Mouse (Mus musculus): ENCODE measurements around the gene Nlrc3. TPM values are rescaled to one million over a fixed set of nuclear protein-coding genes. Genes with fewer than 3 reads are reported as not detected.
A peak's percentile ranks its signal among the peaks of the same experiment; 100 is the strongest.
"Not testable (repeated sequence)": the region's sequence is repeated elsewhere in the genome, so short reads cannot be mapped to it uniquely, and the experiment has no call there.

Gene Nlrc3
- total RNA-seq (2021): 1 to 10 TPM; 1.3 to 3.5 TPM
- long read RNA-seq, experiment 1, partial matches to known transcripts: 2 of 2 reads
- long read RNA-seq, experiment 1, other reads (novel, unspliced or antisense): 0 of 2 reads
- long read RNA-seq, experiment 2, partial matches to known transcripts: 2 of 2 reads
- long read RNA-seq, experiment 2, other reads (novel, unspliced or antisense): 0 of 2 reads

DNA sequence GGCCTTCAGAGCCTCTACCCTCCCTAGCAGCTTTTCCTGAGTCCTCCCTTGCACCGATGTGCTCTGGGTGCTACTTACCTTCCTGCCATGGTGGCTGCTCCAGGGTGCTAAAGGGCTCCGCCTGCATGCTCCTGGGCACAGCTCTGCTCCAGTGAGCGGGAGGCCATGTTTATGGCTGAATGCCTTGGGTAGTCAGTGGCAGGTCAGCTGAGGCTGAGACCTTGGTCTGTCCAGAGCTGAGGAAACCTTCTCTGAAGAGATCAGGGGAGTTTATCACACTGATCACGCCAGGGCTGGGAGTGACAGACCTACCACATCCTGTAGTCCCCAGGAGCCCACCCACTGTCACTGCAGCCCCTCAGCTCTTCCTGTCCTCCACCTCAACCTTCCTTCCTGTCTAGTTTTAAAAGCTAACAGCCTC, at the start of gene Nlrc3:
TSS of gene Nlrc3 (minus strand) at position 382 of the 421 bp plus-strand sequence.
- DNase-seq: no peak
- intact Hi-C loops (cut with DNase I): no loop called here

DNA sequence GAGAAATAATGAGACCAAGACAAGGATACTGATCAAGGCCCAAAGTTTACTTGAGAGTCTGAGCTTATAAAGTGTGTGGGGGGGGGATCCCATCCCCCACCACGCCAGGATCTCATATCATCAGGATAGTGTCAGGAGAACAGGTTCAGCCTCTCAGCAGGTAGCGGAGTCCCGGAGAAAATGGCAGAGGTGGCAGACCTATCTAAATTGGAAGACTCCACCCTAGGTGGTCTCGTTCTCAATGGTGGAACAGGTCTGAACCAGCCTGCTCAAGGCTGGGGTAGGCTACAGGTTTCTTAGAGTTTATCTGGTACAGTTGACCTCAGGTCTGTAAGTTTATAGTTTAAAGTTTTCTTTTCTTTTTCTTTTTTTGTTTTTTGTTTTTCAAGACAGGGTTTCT, 46.3 kb upstream of the Nlrc3 start:
- DNase-seq: no peak
- intact Hi-C loops (cut with DNase I): no loop called here

DNA sequence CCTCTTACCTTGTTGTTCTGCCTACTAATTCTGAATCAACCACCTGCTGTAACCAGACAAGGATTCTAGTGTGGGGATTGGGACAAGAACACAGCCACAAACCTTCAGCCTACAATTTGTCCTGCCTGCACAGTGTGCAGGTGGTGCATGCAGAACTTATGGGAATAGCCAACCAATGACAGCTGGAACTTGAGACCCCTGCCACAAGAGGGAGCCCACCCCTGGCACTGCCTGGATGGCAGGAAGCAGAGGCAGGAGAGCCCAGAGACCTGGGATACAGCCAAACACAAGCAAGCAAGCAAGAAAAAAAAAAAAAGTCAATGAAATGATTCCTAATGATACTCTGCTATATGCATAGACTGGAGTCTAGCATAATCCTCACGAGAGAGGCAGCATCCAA, 44.8 kb upstream of the Nlrc3 start:
- intact Hi-C loops (cut with DNase I): no loop called here

DNA sequence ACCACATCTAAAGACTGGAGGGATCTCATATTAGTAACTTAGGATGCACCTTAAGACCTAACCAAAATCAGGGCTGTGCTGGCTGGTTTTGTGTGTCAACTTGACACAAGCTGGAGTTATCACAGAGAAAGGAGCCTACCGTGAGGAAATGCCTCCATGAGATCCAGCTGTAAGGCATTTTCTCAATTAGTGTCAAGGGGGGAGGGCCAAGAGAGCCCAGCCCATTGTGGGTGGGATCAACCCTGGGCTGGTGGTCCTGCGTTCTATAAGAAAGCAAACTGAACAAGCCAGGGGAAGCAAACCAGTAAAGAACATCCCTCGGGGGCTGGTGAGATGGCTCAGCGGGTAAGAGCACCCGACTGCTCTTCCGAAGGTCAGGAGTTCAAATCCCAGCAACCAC, 41.0 kb upstream of the Nlrc3 start:
- DNase-seq; intact Hi-C loops (cut with DNase I): not testable (repeated sequence)

More for the DNA sequence above, 44.8 kb upstream of the Nlrc3 start:
- DNase-seq: no peak

DNA sequence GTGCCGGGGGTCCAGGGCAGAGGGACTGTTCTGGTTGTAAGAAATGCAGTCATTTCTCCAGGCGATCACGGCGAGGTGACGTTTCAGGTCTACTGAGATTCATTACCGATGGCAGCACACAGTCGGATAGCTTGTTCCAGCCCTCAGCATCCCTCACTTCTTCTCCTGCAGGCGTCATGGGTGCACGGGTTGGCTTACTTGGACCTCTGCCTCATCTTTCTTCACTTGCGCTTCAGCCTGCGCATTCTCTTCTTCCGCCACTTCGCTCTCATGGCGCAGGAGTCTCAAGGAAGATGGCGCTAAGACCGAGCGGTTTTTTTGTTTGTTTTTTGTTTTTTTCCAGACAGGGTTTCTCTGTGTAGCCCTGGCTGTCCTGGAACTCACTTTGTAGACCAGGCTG, 40.4 kb upstream of the Nlrc3 start:
- DNase-seq; intact Hi-C loops (cut with DNase I): not testable (repeated sequence)

DNA sequence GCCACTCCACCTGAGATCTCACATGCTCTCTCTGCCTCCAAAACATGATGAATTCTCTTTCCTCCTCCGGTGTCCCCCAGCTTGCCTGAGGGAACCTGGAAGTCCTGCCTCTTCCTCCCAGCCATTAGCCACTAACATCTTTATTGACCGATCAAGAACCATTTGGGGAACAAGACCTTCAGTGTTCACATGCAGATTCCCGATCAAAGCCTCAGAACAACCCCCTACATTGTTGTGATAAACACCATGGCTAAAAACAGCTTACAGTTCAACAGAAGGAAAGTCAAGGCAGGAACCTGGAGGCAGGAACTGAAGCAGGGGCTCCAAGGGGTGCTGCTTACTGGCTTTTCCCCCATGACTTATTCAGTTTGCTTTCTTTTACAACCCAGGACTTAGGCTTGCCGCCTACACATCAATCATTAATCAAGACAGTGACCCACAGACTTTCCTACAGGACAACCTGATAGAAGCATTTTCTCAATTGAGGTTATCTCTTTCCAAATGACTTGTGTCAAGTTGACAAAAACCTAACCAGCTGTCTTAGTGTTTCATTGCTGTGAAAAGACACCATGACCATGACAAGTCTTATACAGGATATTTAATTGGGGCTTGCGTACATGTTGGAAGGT, 37.7 kb upstream of the Nlrc3 start:
- no peak for DNase-seq
- intact Hi-C loops (cut with DNase I): no loop called here

DNA sequence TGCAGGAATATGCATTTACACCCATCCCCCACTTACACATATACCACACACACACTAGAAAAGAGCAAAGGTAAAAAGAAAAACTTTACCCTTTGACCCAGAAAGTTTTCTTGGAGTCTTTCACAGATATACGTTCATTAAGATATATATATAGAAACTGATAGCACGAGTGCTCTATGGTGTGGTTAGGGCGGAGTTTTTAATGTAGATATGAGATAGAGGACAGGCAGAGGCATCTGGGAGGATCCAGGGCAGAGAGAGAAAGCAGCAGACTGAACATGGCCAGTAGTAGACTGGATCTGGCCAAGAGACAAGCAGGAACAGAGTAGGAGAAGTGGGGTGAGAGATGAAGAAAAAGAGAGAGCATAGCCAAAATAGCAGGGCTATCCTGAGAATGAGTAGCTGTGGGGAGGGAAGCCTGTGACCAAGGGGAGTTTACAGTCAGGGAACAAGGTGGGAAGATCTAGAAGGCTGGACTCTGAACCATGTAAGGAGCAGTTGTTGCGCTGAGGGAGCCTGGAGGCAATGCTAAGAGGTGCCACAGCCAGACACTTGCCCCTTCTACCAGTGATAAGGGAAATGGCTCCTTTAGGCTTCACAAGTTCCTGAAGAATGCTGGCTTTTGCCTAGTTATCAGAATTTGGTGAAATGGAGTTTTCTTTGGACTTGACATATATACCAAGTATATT, 36.6 kb upstream of the Nlrc3 start:
- no peak for DNase-seq
- intact Hi-C loops (cut with DNase I): no loop called here

DNA sequence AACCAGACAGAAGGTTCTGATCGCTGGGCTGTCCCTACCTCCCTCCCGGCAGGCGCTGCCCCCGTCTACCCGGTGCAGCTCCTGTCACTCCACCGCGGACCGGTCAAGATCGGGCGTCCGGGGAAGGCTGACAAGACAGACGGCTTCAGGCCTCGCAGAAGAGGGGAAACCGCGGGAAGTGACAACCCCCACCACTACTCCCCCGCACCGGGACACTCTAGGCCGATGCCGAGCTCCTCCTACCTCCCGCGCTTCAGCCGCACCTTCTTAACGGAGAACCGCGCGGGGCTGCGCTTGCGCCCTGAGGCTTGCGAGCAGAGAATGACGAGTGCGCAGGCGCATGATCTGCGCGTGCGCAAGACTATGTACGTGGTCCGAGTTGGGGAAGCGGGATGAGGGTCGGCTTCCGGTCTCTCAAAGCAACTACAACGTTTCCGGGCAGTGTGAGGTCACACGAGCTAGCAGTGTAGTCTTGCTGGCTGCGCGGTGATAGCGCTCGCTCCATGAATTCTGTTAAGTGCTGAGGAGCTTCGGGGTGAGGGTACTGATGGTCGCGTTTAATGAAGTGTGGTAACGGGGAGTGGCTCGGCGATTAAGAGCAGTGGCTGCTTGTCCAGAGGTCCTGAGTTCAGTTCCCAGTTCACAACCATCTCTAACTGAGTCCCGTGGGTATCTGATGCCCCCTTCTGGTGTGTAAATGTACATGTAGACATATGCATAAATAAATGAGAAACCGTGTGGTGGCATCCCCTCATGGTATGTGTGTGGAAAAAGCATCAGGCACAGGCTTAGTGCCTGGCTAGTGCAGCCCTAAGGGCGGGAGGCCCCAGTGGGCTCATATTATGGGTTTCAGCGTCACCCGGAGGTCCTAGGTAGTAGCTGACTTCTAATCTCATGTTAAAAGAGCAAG, 27.3 kb upstream of the Nlrc3 start, which contains the start of gene Slx4:
TSS of gene Slx4 (minus strand) at position 282 of the 910 bp plus-strand sequence.
- peak; percentile 90 to 92 for DNase-seq
- intact Hi-C loops (cut with DNase I): loop anchor here (5.0 kb wide), 1 partner anchor 156 kb away; the partner anchor contains the start of gene Zfp174

DNA sequence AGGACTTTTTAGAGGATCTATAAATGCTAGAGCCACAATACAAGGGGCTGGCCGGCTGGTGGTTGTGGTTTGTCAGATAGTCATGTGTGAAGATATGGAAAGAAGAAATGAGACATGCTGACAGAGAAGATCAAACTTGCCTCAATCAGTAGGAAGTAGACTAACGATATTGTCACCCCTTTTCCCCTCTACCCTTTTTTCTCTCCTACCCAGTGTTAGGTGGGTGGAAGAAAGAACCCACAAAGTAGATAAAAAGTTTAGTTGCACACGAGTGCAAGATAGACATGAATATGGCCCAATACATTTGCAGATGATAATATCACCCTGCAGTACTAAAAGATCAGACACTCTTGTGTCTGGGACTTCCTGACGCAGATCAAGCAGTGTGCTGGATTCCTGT, 12.0 kb upstream of the Nlrc3 start:
- DNase-seq: no peak
- intact Hi-C loops (cut with DNase I): no loop called here

DNA sequence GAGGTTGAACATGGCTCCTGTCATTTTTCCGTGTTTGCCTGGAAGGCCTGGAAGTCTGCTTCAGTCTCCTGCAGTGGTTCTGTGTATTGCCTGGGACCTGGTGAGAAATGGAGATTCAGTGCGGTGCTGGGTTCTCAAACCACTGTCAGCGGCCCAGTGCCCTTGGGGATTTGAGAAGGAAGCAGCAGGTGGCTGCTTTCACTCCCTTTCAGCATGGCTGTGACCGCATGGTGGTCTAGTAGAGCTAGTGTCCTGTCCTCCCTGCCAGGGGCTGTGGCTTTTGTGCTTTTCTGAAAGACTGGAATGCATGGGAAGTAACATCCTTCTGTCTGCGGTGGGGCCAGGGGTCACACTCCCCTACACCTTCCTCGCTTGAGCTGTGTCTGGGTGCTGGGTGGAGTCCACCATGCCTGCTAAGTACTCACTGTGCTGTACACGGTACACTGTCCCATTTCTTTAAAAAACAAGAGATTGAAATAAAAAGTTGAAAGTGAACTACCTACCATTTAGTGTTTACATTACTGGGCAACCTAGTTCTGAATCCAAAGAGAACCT, 6.8 kb upstream of the Nlrc3 start:
- intact Hi-C loops (cut with DNase I): no loop called here
- DNase-seq: no peak

DNA sequence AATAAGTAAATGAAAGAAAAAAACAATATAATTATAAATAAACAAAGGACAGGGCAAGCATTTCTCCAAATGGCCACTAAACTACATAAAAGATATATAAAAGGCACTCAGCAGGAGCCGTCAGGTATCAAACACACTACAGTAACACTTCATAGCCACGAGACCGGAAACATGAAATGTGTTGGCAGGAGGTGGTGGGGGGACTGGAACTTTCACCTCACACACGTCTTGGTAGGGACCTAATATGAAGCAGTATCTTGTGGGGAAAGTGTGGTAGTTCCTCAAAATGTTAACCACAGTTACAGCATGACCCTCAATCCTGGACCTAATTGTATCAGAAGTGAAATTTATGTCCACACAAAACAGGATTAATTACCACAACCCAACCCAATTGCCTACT, 5.7 kb upstream of the Nlrc3 start:
- intact Hi-C loops (cut with DNase I): no loop called here
- no peak for DNase-seq

DNA sequence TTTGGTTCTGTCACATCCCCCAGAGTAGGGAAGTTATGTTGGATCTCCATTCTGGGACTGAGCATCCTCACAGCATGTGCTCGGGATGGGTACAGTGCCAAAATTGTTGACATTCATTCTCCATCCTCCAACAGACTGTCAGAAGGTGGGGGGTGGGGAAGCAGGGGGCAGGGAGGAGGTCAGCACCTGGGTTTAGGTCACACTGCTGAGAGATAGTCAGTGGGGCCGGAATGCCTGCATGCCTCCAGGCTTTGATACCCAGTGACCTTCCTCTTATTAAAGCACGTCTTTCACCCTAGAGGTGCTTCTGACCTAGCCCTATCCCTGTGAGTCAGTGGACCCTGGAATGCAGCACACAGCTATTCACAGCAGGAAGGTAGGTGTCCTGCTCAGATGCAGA, 280 bp upstream of the Nlrc3 start:
- intact Hi-C loops (cut with DNase I): no loop called here
- DNase-seq: no peak

DNA sequence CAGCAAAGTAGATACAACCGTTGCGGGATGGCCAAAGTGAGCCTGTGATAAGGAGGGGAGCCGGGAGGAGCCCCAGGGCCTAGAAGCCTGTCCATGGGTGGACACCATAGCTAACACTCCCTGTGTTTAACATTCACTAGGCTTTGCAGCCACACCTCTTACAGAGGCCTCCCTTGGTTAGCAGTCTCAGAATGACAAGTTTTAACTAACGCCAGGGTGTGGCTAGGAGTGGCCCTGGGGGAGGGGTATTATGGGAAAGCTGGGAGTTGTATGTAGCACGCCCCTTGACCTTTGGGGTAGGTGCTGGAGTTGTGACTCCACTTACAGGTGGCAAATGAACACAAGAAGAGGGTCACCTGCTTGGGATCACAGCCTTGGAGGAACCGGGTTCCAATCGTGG, 774 bp downstream of the Nlrc3 start:
- intact Hi-C loops (cut with DNase I): no loop called here

DNA sequence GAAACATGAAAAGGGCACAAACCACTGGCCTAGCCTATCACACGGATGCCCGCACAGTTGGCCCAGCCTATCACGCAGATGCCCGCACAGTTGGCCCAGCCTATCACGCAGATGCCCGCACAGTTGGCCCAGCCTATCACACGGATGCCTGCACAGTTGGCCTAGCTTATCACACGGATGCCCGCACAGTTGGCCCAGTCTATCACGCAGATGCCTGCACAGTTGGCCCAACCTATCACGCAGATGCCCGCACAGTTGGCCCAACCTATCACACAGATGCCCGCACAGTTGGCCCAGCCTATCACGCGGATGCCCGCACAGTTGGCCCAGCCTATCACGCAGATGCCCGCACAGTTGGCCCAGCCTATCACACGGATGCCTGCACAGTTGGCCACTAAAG, 2.0 kb downstream of the Nlrc3 start:
- DNase-seq: not testable (repeated sequence)

More for the DNA sequence above, 774 bp downstream of the Nlrc3 start:
- DNase-seq: no peak

DNA sequence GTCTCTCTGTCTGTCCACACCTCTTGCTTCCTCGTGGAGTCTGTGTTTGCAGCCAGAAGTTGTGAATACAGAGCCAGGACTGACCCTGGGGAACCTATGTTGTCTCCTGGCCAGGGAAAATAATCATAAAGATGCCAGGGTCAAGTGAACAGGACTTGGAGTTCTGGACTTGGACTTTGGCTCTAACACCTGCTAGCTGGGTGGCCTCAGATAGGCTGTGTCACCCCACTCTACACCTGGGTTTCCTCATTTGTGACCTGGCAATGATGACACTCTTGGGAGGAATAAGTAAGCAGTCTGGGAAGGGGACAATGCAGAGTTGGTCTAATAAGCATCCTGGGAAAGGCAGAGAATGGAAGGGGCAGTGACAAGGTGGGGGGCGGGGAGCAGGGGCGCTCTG, 10.9 kb downstream of the Nlrc3 start:
- DNase-seq: no peak
- intact Hi-C loops (cut with DNase I): no loop called here

More for the DNA sequence above, 2.0 kb downstream of the Nlrc3 start:
- intact Hi-C loops (cut with DNase I): not testable (repeated sequence)

DNA sequence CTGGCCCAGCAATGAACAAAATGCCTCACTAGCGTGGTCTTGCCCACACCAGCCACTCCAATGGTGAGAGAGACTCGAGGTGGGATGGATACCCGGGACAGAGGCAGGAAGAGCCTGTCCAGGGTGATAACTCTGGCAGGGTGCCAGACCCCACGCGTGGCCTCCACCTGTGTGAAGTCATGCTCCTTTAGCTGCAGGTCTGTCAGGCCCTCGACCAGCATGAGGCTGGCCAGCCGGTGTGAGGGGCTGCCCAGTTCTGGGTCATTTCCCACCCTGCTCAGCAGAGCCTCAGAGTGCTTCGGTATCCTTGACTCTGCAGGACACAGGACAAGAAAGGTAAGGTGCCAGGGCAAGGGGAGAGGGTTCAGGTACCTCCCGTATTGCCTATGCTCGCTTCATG, 11.4 kb downstream of the Nlrc3 start:
- intact Hi-C loops (cut with DNase I): no loop called here
- no peak for DNase-seq

DNA sequence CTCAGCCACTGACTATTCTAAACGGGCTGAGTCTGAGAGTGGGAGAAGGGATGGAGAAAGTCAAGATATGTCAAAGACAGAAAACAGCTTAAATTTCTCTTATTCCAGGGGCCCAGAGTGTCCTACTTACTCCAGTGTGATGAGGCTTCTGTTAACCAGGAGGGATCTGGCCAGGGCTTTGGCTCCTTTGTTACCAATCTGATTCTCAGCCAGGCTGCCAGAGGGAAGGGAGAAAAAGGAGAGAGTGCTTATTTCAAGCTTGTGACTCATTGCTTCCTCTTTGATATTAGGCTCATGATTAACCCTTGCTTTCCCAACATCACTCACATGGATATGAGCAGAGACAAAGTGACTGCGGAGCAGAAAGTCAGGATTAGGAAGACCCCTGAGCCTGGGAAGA, 17.2 kb downstream of the Nlrc3 start:
- DNase-seq: no peak
- intact Hi-C loops (cut with DNase I): no loop called here

DNA sequence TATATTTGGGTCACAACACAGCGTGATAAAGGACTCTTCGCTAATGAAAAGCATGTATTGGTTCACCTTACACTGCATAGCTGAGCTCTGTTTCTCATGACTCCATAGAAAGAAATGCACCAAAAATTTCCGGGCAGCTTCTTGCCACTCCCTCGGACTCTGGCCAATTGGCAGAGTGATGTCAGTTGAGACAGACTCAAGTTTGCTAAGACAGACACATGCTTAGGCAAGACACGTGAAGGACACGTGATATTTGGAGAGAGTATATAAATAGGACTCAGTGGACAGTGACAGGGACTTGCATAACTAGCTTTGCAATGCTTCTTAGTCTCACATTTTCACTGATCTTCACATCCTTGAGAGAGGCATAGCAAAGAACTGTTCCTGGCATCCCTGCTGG, 20.1 kb downstream of the Nlrc3 start:
- peak in 1 of 2 experiments; percentile 40 for DNase-seq
- intact Hi-C loops (cut with DNase I): no loop called here

DNA sequence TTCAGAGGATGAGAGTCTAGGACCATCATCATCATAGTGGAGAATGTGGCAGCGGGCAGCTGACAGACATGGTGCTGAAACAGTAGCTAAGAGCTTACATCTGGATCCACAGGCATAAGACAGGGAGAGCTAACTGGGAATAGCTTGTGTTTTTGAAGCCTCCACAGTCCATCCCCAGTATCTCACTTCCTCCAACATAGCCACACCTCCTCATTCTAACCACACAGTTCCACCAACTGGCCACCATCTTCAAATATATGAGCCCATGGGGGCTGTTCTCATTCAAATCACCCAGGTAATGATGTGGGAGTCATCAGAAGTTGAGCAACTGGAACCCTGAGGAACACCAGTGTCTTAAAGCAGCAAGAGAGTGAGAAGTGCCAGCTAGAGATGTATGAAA, 25.3 kb downstream of the Nlrc3 start:
- intact Hi-C loops (cut with DNase I): no loop called here
- no peak for DNase-seq

DNA sequence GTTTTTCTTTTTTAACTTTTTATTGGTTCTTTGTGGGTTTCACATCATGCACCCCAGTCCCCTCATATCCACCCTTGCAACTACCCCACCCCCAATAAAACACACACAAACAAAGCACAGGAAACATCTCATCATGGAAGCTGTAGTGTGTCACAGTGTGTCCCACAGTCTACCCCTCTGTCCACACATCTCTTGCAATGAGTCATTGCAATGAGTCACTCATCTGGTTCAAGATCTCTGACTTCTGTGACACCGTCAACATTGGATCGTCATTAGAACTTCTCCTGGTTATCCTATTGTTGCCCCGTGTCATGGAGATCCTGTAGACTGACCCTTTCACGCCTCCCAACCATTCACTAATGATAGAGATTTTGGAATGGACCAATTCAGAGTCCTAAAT, 41.7 kb downstream of the Nlrc3 start:
- no peak for DNase-seq
- intact Hi-C loops (cut with DNase I): no loop called here
